Comparison of ENCODE assay signal across 1 mouse cellular context in the genomic region with DNA sequence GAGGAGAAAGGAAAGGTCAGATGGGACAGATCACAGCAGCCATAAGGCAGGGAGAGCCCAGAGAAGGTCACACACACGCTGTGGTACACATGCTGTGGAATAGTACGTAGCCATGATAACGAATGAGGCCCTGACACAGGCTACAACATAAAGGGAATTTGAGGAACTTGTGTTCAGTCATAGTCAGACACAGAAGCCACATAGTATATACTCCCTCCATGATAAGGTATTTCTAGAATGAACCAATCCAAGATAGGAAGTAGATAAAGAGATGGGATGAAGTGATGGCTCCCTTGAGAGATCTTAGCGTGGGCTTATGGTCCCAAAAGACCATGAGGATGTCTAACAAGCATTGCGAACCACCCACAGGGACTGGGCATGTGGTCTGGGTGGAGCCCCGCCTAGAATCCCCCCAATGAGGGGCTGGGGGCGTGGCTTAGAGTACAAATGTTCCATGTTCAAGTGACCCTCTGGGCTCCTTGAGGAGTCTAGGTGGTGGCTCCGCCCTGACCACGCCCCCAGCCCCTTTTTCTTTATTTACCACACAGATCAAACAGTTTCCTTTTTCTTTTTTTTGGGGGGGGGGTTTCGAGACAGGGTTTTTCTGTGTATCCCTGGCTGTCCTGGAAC.
TF ChIP-seq lines count a peak whose summit lies in the region.

No protein-coding gene starts in this region.

TF ChIP-seq in MEL, 35 proteins besides CTCF, POLR2A, EP300 and RAD21 (continued from another document):
- TF ChIP-seq SIN3A (IDR thresholded peaks at IDR 0.05; ENCODE audit: low read length) (0 out of 2 replicates have a peak, but pooled peaks have one; percentile 33), POLR2AphosphoS5 (IDR thresholded peaks at IDR 0.05; ENCODE audit: borderline replicate concordance, low read depth, low read length) (no peak), TAL1 (IDR thresholded peaks at IDR 0.05; ENCODE audit: low read length) (no peak), KAT2A (conservative IDR thresholded peaks at IDR 0.05; ENCODE audit: low read depth, low read length) (no peak), ZNF384 (IDR thresholded peaks at IDR 0.05; ENCODE audit: low read depth, low read length) (no peak), ZKSCAN1 (IDR thresholded peaks at IDR 0.05; ENCODE audit: low read depth, low read length) (no peak), TCF12 (IDR thresholded peaks at IDR 0.05; ENCODE audit: low read depth, low read length) (0 out of 2 replicates have a peak, but pooled peaks have one; percentile 19), CHD2 (IDR thresholded peaks at IDR 0.05; ENCODE audit: low read length) (no peak), TBP (IDR thresholded peaks at IDR 0.05; ENCODE audit: low read depth, low read length) (no peak)
